Mouse (Mus musculus) lung, adult 2 months (tissue): ENCODE measurements around the gene Gtdc1.

Source experiments
- CTCF ChIP-seq: fragments of 200-500 bp; IDR thresholded peaks from 2 replicates; pipeline ENCODE4 v1.5.1; 2011; ENCODE audit warnings: mild to moderate bottlenecking, low read length, control low read depth; ENCODE audit not compliant: insufficient read depth
- POLR2A ChIP-seq: fragments of 200-500 bp; IDR thresholded peaks from 2 replicates; pipeline ENCODE4 v1.6.1; 2011; ENCODE audit warnings: low read depth, mild to moderate bottlenecking, control low read depth, low read length, borderline replicate concordance; ENCODE audit errors: extremely low read depth

GRCm38 (mm10) chr2:44829753-44830152 is 97.7 kb downstream of the Gtdc1 start:
- TF ChIP-seq CTCF (no peak), POLR2A (no peak)
